Mouse (Mus musculus): ENCODE results near the gene 1700010B08Rik. TPM values are rescaled to one million over a fixed set of nuclear protein-coding genes. Genes with fewer than 3 reads are reported as not detected.

Gene 1700010B08Rik
- polyA plus RNA-seq, 1 experiment from 2014 or later, result not detected

Small RNAs within 50 kb of the gene (microRNA-seq; reads per million reads assigned to microRNA genes)
- not detected for gene Mir6340

Other genes starting within 250 kb of the 1700010B08Rik start
- not detected in 2 replicates for gene 1700021F07Rik, start 196.8 kb upstream of the 1700010B08Rik start, polyA plus RNA-seq (2014; fragmentation: Nextera tagmentation; extraction: Ambion mirVana)
- not detected in 2 replicates for gene Ankrd60, start 141.1 kb upstream of the 1700010B08Rik start, polyA plus RNA-seq (2014; fragmentation: Nextera tagmentation; extraction: Ambion mirVana)
- gene Rab22a, start 59.7 kb upstream of the 1700010B08Rik start, polyA plus RNA-seq (2014; fragmentation: Nextera tagmentation; extraction: Ambion mirVana), result 28.4 and 36.9 TPM in 2 replicates
- 14.8 and 24.3 TPM in 2 replicates for gene Vapb, start 18.1 kb downstream of the 1700010B08Rik start, polyA plus RNA-seq (2014; fragmentation: Nextera tagmentation; extraction: Ambion mirVana)